Mouse (Mus musculus): Measurements from ENCODE around the gene Basp1.

The Basp1 gene

GRCm38 (mm10) chr15:25363636-25364035 is 49.9 kb downstream of the Basp1 start:
- no peak for DNase-seq (ENCODE audit: low spot score in 2 of 2)

- DNase-seq (ENCODE audit: low spot score in 2 of 2) = no peak
Measured at GRCm38 (mm10) chr15:25360825-25361224, 52.7 kb downstream of the Basp1 start.

- no peak for DNase-seq (ENCODE audit: low spot score in 2 of 2)
Measured at GRCm38 (mm10) chr15:25358680-25359097, 54.9 kb downstream of the Basp1 start.

DNA sequence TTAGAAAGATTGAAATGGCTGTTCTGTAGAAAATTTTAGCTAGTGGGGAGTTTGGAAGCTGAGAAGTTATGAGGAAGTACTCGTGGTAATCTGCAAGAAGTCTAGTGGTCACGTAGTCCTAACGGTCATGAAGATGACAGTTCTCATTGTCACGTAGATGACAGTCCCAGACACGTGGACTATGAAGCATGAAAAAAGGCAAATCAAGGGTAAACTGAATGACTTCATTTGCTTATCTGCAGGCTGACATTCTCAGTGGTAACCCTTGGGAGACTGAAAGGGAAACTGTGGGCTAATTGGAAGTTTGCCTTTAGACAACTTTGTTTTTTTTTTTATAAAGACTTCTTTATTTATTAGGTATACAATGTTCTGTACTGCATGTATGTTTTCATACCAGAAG is 58.2 kb downstream of the Basp1 start:
- DNase-seq (ENCODE audit: low spot score in 2 of 2) = no peak

GRCm38 (mm10) chr15:25354738-25355137 is 58.8 kb downstream of the Basp1 start:
- no peak for DNase-seq (ENCODE audit: low spot score in 2 of 2)

DNA sequence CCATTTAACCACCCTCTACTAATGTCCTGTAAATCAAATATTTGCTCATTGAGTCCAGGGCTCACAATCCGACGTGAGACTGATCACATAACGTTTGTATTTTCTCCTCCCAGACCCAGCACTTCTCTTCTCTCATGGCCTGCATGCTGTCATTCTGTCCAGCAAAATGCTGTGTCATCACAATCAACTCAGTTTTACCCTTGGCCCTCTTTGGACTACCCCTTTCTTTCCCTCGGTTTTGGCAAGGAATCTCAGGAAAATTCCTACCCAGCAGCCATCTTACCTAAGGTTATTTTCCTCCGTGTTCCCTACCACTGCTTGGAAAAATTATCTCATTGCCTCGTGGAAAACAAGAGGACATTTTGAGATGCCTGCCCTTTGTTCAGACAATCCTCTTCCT is 60.1 kb downstream of the Basp1 start:
- no peak for DNase-seq (ENCODE audit: low spot score in 2 of 2)

GRCm38 (mm10) chr15:25343263-25343662 is 70.3 kb downstream of the Basp1 start:
- DNase-seq (ENCODE audit: low spot score in 2 of 2) = no peak

- no peak for DNase-seq (ENCODE audit: low spot score in 2 of 2)
Measured at GRCm38 (mm10) chr15:25335277-25335676, 78.3 kb downstream of the Basp1 start.

GRCm38 (mm10) chr15:25331877-25332445 is 81.6 kb downstream of the Basp1 start:
- DNase-seq (ENCODE audit: low spot score in 2 of 2) = no peak

- DNase-seq (ENCODE audit: low spot score in 2 of 2) = no peak
Measured at GRCm38 (mm10) chr15:25330946-25331345, 82.6 kb downstream of the Basp1 start.

DNA sequence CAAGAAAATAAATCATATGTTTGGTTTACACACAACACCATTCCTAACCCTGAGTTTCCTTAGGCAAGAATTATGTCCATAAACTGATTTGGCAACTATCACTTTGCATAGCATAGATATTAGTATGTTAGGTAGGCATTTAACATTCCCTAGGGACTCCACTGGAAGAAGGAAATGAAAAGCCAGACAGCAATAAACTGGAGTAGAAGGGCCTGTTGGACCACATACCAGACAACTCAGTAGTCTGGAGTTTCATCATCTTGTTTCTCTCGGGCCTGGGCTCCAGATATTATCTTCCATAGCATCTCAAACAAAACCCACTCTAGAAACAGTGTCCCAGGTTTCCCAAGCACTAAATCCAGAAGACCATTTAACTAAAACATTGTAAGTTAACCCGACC is 91.0 kb downstream of the Basp1 start:
- DNase-seq (ENCODE audit: low spot score in 2 of 2) = no peak

- no peak for DNase-seq (ENCODE audit: low spot score in 2 of 2)
Measured at GRCm38 (mm10) chr15:25322111-25322510, 91.5 kb downstream of the Basp1 start.

DNA sequence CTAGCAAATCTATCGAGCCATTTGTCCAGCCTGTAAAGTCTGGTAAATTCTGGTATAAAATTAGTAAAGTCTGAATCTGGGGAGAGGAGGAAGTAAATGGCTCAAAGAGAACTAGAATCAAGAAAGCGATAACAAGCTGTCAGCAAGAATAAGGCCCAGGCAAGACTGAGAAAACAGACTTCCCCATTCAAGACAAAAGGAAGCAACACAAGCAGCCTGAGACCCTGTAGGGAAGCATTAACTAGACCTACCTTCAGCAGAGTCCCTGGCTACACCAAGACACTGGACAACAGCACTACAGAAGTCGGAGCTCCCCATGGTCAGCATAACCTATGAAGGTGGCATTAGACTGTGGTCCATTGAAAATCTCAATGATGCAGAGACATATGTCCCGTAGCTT is 91.9 kb downstream of the Basp1 start:
- DNase-seq (ENCODE audit: low spot score in 2 of 2) = no peak

GRCm38 (mm10) chr15:25314471-25314870 is 99.1 kb downstream of the Basp1 start:
- no peak for DNase-seq (ENCODE audit: low spot score in 2 of 2)
